Mouse (Mus musculus) left cerebral cortex, postnatal 25 days (tissue): ENCODE data around the gene Mrpl17. TPM values are rescaled to one million over a fixed set of nuclear protein-coding genes. Genes with fewer than 3 reads are reported as not detected.

ENCODE experiments used
- total RNA-seq, 2 experiments: library from RNA; stranded (reverse); gene quantifications; 2 replicates each; pipeline ENCODE4 v1.2.3; 2021

The Mrpl17 gene
- total RNA-seq, 2 experiments from 2014 or later, result 98.3 to 105 TPM

Other genes with a start within 250 kb of the Mrpl17 start
- gene Apbb1, start 229.4 kb downstream of the Mrpl17 start, total RNA-seq, result 100 to 1,000 TPM; 433 to 466 TPM
- gene Hpx, start 211.0 kb downstream of the Mrpl17 start, total RNA-seq, result under 1 TPM; 0.39 to 0.55 TPM
- 100 to 1,000 TPM; 149 to 152 TPM for gene Trim3, start 177.5 kb downstream of the Mrpl17 start, total RNA-seq
- 10 to 100 TPM; 62.8 to 69.2 TPM for gene Timm10b, start 171.0 kb downstream of the Mrpl17 start, total RNA-seq
- 100 to 1,000 TPM; 102 to 106 TPM for gene Arfip2, start 170.7 kb downstream of the Mrpl17 start, total RNA-seq
- gene Gm45799, start 170.5 kb downstream of the Mrpl17 start, total RNA-seq, result 10 to 100 TPM in 1 of 2 experiments, 1 to 10 TPM in 1; 9.9 to 18.2 TPM
- gene Dnhd1, start 160.3 kb downstream of the Mrpl17 start, total RNA-seq, result 1 to 10 TPM; 4.6 to 5.6 TPM
- gene Ilk, start 74.5 kb downstream of the Mrpl17 start, total RNA-seq, result 10 to 100 TPM; 75.7 to 77.6 TPM
- 10 to 100 TPM; 11.0 to 12.6 TPM for gene Rrp8, start 73.7 kb downstream of the Mrpl17 start, total RNA-seq
- gene Taf10, start 66.7 kb downstream of the Mrpl17 start, total RNA-seq, result 100 to 1,000 TPM; 116 to 119 TPM
- 10 to 100 TPM; 54.2 to 60.3 TPM for gene Tpp1, start 58.9 kb downstream of the Mrpl17 start, total RNA-seq
- gene Dchs1, start 23.4 kb downstream of the Mrpl17 start, total RNA-seq, result 10 to 100 TPM; 10.9 to 11.3 TPM
- 1 to 10 TPM in 1 of 2 experiments, under 1 TPM in 1; 0.92 to 1.1 TPM for gene Gm4070, start 142.9 kb upstream of the Mrpl17 start, total RNA-seq